Mouse (Mus musculus) cerebellum, adult 9-11 months (tissue): Measurements from ENCODE around the gene Rgs12.
A peak's percentile ranks its signal among the peaks of the same experiment; 100 is the strongest.

Experiments used
- DNase-seq: peaks from one replicate; pipeline ENCODE4 v3.0.0; 2022

Gene Rgs12

GRCm38 (mm10) chr5:34948861-34949760 is at the start of gene Rgs12:
Gene Rgs12, plus strand, starts transcription at chr5:34949445.
- DNase-seq = peak; percentile 49

- DNase-seq = no peak
These were observed 49.3 kb upstream of the Rgs12 start for GRCm38 (mm10) chr5:34899787-34900469.

GRCm38 (mm10) chr5:34902371-34902770 is 46.9 kb upstream of the Rgs12 start:
- DNase-seq = no peak

- peak; percentile 86 for DNase-seq
These were observed 46.3 kb upstream of the Rgs12 start for GRCm38 (mm10) chr5:34902811-34903385.

GRCm38 (mm10) chr5:34904412-34904811 is 44.8 kb upstream of the Rgs12 start:
- DNase-seq = no peak

- no peak for DNase-seq
These were observed 42.0 kb upstream of the Rgs12 start for GRCm38 (mm10) chr5:34907230-34907629.

GRCm38 (mm10) chr5:34907910-34908725 is 41.1 kb upstream of the Rgs12 start, which contains the start of gene Msantd1:
Gene Msantd1, plus strand, starts transcription at chr5:34908012.
- DNase-seq = no peak

GRCm38 (mm10) chr5:34908726-34909633 is 40.3 kb upstream of the Rgs12 start:
- DNase-seq = no peak

- DNase-seq = no peak
These were observed 39.4 kb upstream of the Rgs12 start for GRCm38 (mm10) chr5:34909634-34910503.

GRCm38 (mm10) chr5:34910504-34910815 is 38.8 kb upstream of the Rgs12 start:
- DNase-seq = no peak

GRCm38 (mm10) chr5:34915801-34916200 is 33.4 kb upstream of the Rgs12 start:
- peak; percentile 38 for DNase-seq

GRCm38 (mm10) chr5:34917234-34917655 is 32.0 kb upstream of the Rgs12 start:
- no peak for DNase-seq

GRCm38 (mm10) chr5:34918785-34919184 is 30.5 kb upstream of the Rgs12 start:
- DNase-seq = no peak

GRCm38 (mm10) chr5:34922531-34922930 is 26.7 kb upstream of the Rgs12 start:
- DNase-seq = no peak

- DNase-seq = no peak
These were observed 25.3 kb upstream of the Rgs12 start for GRCm38 (mm10) chr5:34923920-34924319.

- no peak for DNase-seq
These were observed 24.7 kb upstream of the Rgs12 start for GRCm38 (mm10) chr5:34924519-34924918.

- DNase-seq = no peak
These were observed 21.6 kb upstream of the Rgs12 start for GRCm38 (mm10) chr5:34927648-34928047.

- no peak for DNase-seq
These were observed 18.9 kb upstream of the Rgs12 start for GRCm38 (mm10) chr5:34930151-34930975.

GRCm38 (mm10) chr5:34931091-34931490 is 18.2 kb upstream of the Rgs12 start:
- DNase-seq = no peak
